Mouse (Mus musculus) right cerebral cortex, postnatal 25 days (tissue): Measurements from ENCODE around the gene Gm4981.
A peak's percentile ranks its signal among the peaks of the same experiment; 100 is the strongest.
"Not testable (repeated sequence)": the region's sequence is repeated elsewhere in the genome, so short reads cannot be mapped to it uniquely, and the experiment has no call there.

Experiments used
- DNase-seq: peaks from one replicate; pipeline ENCODE4 v3.0.0; 2022

Gm4981 gene

DNA sequence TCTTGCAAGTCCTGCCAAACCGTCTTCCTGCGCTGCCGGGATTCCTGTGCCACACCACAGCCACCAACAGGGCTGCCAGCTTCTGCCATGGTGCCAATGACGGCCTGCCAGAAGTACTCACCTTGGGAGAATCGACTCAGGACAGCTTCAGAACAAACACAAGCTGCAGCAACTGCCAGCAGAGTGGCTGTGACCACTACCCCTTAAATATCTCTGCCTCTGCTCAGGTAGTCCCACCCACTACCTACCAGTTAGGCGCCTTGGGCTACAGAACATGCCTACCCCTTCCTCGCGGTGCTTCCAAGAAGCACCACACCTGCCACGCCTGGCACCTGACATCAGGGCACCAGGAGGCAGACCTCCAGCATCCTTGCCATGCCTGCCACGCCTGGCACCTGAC, at the start of gene Gm4981:
TSS of gene Gm4981 (minus strand) at position 89 of the 400 bp plus-strand sequence.
- DNase-seq: no peak

DNA sequence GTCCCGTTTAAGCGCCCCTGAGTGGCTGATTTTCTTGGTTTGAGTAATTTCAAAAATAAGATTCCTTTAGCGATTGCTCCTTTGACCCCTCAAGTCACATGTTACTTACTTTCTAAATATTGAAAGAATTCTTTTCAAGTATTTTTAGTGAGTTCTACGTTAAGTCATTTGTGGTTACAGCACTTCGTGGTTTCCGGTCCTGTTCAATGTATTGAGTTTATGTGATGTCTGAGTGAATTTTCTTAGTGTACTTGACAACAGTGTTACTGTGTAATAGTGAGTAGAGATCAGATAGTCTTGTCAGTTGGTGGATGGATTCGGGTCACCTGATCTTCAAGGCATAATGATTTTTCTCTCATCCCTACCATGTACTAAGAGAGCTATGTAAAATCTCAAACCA, 45.7 kb upstream of the Gm4981 start:
- DNase-seq: no peak

DNA sequence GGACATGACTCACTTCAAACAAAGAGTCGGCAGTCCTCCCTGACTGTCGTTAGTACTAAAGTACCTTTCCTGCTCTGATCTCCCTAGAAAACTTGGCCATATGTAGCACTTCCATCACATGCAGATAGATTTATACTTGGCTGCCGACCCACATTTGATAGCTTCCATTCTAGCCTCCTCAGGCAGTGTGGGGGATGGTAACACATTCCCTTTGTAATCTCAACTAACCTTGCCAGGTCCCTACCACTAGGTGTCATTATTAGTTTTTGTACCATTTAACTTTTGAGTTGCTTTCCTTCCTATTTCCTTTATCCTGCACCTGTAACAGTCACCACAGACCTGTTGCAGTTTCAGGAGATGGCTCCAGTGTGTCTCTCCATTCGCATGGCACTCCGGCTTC, 22.0 kb upstream of the Gm4981 start:
- no peak for DNase-seq

DNA sequence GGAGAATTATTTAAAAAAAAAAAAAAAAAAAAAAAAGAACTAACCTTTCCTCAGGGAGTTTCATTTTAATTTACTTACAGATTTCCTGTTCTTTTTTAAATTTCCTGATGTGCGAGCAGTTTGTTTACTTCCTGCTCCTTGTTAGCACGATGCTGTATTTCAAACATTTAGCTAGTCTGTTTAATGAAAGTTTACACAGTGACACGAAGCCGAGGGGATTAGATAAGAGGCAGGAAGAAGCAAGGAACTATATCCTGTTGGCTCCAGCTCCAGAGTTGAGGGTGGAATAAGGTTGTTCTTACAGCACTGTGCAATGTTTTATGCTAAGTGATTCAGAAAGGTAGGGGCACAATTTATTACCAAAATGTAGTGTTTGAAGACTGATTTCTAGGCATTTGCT, 19.5 kb upstream of the Gm4981 start:
- no peak for DNase-seq

DNA sequence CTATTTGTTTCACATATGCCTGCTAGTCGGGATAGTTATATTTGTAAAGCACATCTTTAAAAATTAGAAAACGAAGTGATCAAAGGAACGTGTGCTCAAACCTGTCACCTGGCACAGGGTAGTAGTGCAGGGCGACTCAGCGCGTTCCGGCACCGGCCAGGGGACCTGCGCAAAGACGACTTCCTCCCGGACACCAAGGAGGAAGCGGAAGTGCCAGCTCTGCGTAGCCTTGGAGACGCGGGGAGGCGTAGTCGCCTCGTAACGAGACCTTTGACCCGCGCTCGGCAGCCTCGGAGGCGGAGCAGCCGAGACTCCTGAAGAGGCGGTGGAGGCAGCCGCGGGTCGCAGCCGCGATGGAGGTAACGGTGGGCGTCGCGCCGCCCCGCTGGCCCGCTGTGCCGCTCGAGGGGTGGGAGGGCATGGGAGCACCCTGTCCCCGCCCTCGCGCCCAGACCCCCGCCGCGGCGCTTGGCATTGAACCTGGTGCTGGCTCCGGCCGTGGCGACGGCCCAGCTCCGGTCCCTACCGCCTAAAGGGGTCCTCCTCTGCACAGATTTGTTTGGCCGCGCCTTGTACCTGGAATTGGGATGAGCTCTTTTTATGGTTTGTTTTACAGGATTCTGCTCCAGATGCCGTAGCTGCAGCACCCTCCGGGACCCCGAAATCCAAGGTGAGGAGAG, 18.9 kb upstream of the Gm4981 start, which contains the start of gene Gcc2:
TSS of gene Gcc2 (plus strand) at position 285 of the 680 bp plus-strand sequence.
- DNase-seq: peak; percentile 93

DNA sequence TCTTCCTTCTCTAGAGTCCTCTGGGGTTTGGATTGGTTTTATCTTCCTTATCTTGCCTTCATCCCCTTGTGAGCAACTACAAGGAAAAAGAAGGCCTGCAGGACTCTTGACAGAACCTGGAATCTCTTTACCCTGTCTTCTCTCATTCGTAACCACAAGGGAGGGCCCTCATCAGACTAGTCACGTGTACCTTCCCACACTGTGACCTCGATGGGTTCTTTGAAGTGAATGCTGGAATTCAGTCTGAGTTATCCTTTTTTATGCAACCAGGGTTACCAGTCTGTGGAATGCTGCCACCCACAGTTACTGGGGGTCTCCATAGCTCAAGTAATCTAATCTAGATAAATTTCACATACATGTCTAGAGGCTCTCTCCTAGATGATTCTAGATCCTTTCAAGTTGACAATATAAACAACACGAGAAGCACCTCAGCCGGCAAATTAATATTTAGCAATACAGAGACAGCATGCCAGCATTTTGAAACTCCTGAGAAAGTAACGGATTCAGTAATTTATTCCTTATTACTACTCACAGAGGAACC, 18.2 kb upstream of the Gm4981 start:
- no peak for DNase-seq

DNA sequence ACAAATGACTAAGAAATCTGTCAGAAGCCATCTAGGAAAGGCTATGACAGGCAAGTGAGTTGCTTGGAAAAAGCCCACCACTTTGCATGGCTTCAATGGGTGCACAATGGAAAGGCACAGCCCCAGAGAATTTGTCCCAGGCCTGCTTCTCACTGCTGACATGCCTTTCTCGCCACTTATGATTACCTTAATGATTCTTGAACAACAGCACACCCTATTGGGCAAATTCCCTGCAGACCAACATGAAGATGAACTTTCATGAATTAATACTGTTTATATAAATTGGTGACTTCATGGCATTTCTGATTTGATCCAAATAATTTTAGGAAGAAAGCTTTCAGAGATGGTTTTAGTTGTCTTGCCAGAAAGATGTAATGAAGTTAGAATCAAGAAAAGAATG, 13.0 kb upstream of the Gm4981 start:
- no peak for DNase-seq

DNA sequence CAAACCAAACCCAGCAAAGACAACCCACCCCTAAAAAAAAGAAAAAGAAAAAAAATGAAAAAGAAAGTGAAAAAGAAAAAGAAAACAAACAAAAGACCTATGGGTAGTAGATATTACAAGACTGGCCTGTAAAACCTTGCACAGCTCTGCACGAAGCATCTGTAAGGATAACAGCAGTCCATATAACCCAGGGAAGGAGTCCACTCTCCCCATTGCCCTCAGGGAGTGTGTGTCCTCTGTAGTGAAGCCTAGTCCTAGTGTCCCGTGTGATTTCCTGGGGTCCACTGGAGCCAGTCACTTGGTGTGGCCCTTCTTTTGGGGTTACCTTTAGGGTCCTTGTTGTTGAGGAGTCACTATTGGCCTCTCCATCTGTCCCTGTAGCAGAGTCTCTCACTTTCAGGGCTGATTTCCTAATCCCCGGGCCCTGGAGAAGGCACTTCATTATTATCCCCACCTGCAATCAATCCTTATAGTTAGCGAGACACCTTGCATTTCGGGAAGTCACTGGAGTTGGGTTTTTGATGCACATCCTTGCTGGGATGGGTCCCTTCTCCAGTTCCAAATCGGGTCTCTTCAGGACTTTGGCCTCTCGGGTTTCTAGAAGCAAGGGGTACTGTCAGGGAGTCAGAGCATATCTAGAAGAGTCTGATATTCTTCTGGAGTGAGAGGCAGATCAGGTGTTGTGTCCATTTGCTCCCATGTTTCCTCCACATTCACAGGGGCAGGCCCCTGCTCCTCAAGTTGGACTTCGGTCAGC, 2.7 kb upstream of the Gm4981 start:
- DNase-seq: peak; percentile 60

DNA sequence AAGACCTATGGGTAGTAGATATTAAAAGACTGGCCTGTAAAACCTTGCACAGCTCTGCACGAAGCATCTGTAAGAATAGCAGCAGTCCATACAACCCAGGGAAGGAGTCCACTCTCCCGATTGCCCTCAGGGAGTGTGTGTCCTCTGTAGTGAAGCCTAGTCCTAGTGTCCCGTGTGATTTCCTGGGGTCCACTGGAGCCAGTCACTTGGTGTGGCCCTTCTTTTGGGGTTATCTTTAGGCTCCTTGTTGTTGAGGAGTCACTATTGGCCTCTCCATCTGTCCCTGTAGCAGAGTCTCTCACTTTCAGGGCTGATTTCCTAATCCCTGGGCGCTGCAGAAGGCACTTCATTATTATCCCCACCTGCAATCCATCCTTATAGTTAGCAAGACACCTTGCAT, 1.5 kb downstream of the Gm4981 start:
- not testable (repeated sequence) for DNase-seq

DNA sequence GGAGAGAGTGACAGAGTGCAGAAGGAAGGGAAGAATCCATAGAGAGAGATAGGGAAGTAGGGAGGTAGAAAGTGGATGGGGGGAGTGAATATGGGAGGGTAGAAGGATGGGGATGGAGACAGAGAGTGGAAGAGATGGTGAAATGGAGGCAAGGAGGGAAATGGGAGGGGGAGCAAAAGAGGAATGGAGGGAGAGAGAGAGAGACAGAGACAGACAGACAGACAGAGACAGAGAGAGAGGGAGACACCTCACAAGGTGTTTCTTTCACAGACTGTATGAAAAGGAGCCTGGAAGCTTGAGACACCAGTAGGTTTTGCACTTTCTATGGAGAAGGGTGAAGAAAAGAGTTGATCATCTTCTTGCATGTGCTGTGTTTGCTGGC, 2.8 kb downstream of the Gm4981 start:
- DNase-seq: not testable (repeated sequence)

DNA sequence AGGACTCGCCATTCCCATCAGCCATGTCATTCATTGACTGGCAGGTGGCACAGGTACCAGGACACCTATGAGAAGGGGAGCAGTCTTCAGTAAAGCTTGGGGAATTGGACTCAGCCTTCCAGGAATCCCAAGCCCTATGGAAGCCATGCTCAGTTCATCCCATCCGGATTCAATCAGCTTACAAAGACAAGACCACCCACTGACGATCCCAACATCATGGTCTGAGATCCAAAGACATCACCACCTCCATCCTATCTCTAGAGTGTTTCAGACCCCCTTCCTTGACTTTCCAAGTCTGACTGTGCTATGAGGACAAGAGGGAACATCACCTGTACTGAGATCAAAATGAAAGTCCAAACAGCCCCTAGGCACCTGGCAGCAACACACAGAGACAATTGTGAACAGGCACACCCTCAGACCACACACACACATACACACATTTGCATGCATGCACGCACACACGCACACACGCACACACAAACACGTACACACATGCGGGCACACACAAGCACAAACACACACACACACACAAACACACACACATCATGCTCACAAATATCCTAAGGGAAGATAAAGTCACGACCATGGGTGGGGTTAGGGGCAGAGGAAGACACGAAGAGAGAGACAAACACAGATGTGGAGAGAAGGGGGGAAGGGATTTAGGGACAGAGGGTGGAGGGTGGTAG, 3.3 kb downstream of the Gm4981 start:
- DNase-seq: not testable (repeated sequence)

DNA sequence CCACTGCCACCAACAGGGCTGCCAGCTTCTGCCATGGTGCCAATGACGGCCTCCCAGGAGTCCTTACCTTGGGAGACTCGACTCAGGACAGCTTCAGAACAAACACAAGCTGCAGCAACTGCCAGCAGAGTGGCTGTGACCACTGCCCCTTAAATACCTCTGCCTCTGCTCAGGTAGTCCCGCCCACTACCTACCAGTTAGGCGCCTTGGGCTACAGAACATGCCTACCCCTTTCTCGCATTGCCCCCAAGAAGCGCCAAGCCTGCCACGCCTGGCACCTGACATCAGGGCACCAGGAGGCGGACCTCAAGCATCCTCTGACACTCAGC, 3.9 kb downstream of the Gm4981 start, which contains the start of gene Duxf3:
TSS of gene Duxf3 (minus strand) at position 35 of the 329 bp plus-strand sequence.
- DNase-seq: not testable (repeated sequence)

DNA sequence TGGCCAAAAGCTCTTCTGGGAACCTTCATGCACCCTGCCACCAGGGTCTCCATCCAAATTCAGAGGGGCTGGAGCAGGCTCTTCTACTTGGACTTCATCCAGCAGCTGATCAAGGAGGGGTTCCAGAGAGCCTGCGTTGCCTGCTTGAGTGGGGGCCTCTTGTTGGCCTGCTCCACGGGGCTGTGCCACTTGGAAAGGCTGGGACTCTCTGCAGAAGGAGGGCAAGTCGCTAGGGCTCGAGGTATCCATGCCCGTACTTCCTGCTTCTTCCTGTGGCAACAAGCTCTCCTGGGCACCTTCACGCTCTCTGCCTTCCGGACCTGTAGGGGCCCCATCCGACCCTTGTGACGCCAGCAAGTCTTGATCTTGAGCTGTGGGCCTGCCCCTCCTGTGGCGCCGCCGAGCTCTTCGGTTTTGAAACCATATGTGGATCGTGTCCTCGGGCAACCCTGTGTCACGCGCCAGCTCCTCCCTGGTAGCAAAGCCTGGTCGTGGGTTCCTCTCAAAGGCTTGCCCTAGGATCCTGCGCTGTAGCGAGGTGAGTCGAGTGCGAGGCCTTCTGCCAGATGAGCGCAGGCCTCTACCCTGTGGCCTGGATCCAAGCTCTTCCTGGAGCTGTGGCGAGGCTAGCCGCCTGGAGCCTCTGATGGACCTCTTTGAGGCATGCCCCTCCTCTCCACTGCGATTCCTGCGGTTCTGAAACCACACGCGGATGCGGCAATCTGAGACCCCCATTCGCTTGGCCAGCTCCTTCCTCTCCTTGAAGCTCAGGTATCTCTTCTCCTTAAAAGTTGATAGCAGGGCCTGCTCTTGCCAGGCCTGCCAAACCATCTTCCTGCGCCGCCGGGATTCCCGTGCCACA, 4.5 kb downstream of the Gm4981 start:
- DNase-seq: peak; percentile 77

DNA sequence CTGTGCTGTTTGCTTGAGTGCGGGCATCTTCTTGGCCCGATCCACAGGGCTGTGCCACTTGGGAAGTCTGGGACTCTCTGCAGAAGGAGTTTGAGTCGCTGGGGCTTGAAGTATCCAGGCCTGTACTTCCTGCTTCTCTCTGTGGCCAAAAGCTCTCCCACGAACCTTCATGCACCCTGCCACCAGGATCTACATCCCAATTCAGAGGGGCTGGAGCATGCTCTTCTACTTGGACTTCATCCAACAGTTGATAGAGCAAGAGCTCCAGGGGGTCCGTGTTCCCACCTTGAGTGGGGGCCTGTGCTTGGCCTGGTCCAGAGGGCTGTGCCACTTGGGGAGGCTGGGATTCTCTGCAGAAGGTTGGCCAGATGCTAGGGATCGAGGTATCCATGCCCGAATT, 5.4 kb downstream of the Gm4981 start:
- DNase-seq: not testable (repeated sequence)

DNA sequence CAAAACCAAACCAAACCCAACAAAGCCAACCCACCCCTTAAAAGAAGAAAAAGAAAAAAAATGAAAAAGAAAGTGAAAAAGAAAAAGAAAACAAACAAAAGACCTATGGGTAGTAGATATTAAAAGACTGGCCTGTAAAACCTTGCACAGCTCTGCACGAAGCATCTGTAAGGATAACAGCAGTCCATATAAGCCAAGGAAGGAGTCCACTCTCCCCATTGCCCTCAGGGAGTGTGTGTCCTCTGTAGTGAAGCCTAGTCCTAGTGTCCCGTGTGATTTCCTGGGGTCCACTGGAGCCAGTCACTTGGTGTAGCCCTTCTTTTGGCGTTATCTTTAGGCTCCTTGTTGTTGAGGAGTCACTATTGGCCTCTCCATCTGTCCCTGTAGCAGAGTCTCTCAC, 6.5 kb downstream of the Gm4981 start:
- DNase-seq: not testable (repeated sequence)

DNA sequence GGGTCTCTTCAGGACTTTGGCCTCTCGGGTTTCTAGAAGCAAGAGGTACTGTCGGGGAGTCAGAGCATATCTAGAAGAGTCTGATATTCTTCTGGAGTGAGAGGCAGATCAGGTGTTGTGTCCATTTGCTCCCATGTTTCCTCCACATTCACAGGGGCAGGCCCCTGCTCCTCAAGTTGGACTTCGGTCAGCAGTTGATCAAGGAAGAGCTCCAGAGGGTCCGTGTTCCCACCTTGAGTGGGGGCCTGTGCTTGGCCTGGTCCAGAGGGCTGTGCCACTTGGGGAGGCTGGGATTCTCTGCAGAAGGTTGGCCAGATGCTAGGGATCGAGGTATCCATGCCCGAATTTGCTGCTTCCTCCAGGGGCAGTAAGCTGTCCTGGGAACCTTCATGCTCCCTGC, 8.7 kb downstream of the Gm4981 start:
- DNase-seq: not testable (repeated sequence)

DNA sequence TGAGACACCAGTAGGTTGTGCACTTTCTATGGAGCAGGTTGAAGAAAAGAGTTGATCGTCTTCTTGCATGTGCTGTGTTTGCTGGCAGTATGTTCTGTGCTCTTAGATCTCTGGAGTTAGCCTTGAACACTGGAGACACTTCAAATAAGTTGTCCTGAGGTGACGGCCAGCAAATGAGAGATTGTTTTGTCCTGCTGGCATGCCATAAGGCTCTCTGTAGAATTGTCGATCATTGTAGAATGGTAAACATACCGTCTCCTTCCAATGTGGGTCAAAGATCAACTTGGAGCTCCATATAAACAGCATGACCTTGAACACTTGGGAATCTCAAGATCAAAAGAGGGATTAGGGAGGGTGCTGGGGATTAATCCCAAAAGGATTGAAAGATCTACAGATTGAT, 10.1 kb downstream of the Gm4981 start:
- not testable (repeated sequence) for DNase-seq

DNA sequence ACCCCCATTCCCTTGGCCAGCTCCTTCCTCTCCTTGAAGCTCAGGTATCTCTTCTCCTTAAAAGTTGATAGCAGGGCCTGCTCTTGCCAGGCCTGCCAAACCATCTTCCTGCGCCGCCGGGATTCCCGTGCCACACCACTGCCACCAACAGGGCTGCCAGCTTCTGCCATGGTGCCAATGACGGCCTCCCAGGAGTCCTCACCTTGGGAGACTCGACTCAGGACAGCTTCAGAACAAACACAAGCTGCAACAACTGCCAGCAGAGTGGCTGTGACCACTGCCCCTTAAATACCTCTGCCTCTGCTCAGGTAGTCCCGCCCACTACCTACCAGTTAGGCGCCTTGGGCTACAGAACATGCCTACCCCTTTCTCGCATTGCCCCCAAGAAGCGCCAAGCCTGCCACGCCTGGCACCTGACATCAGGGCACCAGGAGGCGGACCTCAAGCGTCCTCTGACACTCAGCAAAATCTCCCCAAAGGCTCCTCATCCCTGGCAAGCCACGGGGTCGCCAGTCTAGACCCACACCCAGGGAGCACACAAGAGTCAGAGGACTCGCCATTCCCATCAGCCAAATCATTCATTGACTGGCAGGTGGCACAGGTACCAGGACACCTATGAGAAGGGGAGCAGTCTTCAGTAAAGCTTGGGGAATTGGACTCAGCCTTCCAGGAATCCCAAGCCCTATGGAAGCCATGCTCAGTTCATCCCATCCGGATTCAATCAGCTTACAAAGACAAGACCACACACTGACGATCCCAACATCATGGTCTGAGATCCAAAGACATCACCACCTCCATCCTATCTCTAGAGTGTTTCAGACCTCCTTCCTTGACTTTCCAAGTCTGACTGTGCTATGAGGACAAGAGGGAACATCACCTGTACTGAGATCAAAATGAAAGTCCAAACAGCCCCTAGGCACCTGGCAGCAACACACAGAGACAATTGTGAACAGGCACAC, 11.4 kb downstream of the Gm4981 start, which contains the start of gene AW822073:
TSS of gene AW822073 (minus strand) at position 104 of the 959 bp plus-strand sequence.
- DNase-seq: not testable (repeated sequence)

DNA sequence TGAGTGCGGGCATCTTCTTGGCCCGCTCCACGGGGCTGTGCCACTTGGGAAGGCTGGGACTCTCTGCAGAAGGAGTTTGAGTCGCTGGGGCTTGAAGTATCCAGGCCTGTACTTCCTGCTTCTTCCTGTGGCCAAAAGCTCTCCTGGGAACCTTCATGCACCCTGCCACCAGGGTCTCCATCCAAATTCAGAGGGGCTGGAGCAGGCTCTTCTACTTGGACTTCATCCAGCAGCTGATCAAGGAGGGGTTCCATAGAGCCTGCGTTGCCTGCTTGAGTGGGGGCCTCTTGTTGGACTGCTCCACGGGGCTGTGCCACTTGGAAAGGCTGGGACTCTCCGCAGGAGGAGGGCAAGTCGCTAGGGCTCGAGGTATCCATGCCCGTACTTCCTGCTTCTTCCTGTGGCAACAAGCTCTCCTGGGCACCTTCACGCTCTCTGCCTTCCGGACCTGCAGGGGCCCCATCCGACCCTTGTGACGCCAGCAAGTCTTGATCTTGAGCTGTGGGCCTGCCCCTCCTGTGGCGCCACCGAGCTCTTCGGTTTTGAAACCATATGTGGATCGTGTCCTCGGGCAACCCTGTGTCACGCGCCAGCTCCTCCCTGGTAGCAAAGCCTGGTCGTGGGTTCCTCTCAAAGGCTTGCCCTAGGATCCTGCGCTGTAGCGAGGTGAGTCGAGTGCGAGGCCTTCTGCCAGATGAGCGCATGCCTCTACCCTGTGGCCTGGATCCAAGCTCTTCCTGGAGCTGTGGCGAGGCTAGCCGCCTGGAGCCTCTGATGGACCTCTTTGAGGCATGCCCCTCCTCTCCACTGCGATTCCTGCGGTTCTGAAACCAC, 12.3 kb downstream of the Gm4981 start:
- DNase-seq: peak; percentile 74

DNA sequence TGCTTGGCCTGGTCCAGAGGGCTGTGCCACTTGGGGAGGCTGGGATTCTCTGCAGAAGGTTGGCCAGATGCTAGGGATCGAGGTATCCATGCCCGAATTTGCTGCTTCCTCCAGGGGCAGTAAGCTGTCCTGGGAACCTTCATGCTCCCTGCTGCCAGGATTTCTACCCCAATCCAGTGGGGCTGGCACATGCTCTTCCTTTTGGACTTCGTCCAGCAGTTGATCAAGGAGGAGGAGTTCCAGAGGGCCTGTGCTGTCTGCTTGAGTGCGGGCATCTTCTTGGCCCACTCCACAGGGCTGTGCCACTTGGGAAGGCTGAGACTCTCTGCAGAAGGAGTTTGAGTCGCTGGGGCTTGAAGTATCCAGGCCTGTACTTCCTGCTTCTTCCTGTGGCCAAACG, 13.3 kb downstream of the Gm4981 start:
- DNase-seq: not testable (repeated sequence)
